Mouse (Mus musculus) gastrocnemius, postnatal 25 days (tissue): Measurements from ENCODE around the gene Nav2. TPM values are rescaled to one million over a fixed set of nuclear protein-coding genes. Genes with fewer than 3 reads are reported as not detected.

Experiments used
- DNase-seq: peaks from one replicate; pipeline ENCODE4 v3.0.0; 2022
- total RNA-seq, 2 experiments: library from RNA; stranded (reverse); gene quantifications; 1 replicate in 1 of 2; 2 replicates in 1 of 2; pipeline ENCODE4 v1.2.3; 2021

Nav2 gene
- total RNA-seq, 2 experiments from 2014 or later = 29.5 to 30.0 TPM

- DNase-seq = no peak
These were observed 343.9 kb downstream of the Nav2 start for GRCm38 (mm10) chr7:49252444-49252843.

GRCm38 (mm10) chr7:49252902-49253301 is 344.4 kb downstream of the Nav2 start:
- DNase-seq = no peak

DNA sequence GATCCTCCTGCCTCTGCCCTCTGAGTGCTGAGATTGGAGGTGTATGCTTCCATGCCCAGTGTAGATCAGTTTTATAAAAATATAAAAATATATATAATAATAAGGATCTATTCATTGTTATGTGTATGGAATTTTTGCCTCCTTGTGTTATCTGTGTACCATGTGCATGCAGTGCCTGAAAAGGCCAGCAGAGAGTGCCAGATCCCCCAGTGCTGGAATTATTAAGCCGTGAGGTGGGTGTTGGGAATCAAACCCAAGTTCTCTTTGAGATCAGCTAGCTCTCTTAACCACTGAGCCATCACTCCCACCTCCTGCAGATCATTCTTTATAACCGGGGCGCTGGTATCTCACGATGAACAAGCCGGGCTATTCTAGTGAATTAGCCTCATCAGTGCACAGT is 346.5 kb downstream of the Nav2 start:
- no peak for DNase-seq

- no peak for DNase-seq
These were observed 348.9 kb downstream of the Nav2 start for GRCm38 (mm10) chr7:49257234-49257906.

DNA sequence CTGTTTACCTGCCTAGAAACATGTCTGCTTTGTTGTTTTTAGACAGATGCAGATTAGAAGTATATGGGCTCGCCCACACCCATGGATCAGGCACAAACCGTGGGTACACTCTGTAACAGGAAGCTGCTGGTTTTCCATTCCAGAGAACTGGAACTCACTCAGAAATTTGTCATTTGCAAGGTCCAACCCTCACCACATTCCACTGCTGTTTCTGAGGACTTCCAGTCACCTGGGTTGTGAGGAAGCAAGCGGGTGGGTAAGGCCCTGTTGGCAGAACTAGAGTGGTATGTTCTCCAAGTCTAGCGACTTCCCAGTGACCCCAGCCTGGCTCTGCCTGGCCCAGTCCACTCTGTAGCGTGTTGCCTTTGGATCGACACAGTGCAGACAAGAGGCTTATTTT is 349.6 kb downstream of the Nav2 start:
- DNase-seq = peak; percentile 74

DNA sequence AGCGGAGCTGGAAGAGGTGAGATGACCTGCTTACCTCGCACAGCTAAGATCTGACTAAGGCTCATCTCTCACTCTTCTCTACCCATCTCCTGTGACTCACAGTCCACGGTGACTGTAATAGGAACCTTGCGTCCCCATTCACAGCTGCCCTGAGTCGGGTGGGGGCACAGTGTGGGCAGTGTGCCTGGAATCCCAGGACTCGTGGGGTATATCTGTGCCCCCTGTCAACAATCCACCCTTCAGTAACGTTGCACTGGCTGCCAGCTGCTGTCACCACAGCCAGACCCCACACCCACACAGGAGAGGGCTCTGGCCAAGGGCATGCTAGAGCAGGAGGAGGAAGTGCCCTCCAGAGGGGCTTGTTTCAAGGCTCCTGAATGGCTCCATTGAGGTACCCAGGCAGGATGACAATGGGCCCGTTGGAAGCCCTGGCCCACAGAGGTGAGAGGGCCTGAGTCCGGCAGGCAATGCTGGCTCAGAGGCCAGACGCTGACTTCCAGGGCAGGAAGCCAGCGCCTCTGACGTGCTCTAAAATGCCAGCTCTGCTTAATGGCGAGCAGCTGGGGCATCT is 353.5 kb downstream of the Nav2 start:
- peak; percentile 80 for DNase-seq

DNA sequence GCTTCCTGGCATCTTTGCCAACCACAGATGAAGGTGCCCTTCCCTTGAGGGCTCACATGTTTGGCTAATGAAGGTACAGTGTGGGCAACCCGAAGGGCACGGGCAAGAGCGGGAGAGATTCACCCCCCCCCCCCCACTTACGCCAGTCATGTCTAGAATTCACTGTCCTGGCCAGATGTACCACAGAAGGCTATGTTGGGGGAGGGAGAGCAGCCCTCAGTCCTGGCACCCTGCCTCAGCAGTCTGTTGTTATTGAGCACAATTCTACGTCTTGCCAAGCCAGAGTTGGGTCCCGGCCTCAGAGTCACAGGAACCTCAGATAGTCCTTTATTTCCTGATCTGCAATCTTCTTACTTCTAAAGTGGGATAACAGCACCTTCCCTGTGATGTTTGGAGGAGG is 357.9 kb downstream of the Nav2 start:
- DNase-seq = peak; percentile 56

GRCm38 (mm10) chr7:49267621-49268325 is 359.3 kb downstream of the Nav2 start:
- peak; percentile 43 for DNase-seq

GRCm38 (mm10) chr7:49268401-49268921 is 359.9 kb downstream of the Nav2 start:
- DNase-seq = no peak

DNA sequence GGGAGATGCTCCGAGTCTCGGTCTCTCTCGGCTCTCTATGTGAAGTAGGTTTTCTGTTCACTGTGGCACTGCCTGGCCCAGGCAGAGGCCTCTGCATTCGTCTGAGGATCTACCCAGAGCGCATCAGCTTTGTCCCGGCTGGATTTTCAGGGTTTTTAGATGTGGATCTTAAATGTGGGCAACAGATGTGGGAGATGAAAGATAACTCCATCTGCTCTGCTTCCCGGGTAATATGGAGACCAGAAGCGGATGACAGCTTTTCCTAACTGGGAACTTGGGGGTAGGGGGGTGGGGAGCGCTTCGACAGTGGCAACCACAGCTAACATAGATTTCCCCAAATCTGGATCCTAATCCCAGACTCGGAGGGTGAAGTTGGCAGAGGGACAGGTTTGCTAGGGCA is 362.3 kb downstream of the Nav2 start:
- DNase-seq = no peak

DNA sequence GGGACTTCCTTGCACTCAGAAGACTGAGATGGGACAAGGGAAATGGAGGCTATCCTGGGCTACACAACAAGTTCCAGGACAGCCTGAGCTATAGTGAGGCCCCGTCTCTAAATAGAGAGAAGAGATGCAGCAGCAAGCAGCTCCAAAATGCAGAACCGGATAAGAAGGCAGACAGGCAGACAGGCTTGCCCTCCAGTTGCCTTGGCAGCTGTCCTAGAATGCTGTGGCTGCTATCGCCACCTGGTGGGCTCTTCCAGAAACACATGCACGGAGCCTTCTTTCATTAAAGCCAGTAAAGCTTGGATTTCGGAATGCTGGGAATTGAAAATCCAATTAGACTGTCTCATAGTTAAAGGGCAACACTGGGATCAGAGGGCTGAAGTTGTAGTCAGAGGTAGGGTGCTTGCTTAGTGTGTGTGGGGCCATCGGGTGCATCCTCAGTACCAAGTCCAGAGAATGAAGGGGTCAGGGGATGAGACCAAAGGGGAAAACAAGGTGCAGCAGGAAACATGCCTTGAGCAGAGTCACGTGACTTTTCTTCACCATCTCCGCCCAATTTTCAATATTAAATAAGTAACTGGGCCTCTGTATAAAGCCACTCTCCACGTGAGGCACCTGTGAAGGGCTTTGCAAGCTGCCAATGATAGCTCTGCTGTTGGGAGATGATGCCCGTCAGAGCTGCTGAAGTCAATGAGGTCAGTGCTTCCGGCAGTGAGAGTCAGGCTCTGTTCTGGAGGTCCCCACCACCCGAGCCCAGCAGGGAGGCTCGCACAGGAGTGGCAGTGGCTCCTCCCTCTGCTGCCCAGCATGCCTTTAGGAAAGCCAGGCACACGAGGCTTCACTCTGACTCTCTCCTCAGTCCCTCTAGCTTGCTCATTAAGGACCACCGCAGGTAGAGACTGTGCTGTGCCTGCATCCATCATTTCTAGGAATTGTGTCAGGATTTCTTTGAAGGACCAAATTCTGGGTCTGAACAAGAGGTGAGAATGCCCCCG is 364.2 kb downstream of the Nav2 start:
- DNase-seq = peak; percentile 59

GRCm38 (mm10) chr7:49273907-49274656 is 365.6 kb downstream of the Nav2 start:
- no peak for DNase-seq

DNA sequence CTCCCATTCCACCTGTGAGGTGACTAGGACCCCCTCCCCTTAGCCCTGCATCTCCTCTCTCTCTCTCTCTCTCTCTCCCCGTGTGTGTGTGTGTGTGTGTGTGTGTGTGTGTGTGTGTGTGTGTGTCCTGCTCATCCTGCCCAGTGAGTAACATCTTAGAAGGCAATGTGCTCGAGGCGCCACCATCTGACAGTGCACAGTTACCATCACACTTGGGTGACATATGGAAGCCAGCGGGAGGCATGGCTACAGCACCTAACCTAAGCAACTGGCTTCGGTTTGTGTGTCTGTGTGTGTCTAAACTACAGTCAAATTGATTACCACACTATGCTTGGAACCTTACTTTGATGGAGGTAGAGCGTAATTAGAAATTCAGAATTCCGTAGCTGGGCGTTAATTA is 366.2 kb downstream of the Nav2 start:
- DNase-seq = no peak

DNA sequence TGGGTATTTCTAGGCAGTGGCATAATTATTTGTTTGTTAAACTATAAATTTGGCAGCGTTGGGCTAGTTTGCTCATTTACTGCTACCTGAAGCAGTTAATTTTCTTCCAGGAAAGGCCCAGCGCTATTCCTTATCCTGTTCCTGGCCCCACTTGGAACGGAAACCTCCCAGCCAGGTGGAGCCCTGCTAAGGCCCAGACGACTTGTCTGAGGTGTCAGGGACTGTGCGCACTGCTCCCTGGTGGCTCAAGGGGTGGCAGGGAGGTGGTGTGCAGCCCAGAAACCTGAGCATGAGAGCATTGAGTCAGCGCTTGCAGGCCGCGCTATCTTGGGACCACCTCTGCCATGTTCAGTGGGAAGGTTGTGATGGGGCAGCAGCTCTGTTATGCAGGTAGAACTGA is 367.6 kb downstream of the Nav2 start:
- no peak for DNase-seq

DNA sequence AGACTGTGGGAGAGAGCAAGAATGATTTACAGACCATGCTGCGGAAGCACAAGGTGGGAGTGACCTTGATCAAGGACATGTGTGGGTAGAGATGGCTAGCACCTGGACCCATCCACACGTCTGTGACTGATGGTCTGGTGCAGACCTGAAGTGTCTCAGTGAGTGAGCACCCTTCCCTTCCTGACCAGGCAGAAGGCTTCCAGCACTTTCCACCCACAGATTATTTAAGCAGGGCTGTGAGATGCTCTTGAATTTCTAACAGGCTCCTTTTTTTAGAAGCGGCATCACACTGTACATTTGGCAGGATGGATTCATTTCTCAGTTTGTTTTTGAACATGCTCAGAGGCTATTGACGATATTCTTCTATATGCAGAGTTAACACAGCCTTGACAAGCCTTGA is 369.2 kb downstream of the Nav2 start:
- DNase-seq = no peak

DNA sequence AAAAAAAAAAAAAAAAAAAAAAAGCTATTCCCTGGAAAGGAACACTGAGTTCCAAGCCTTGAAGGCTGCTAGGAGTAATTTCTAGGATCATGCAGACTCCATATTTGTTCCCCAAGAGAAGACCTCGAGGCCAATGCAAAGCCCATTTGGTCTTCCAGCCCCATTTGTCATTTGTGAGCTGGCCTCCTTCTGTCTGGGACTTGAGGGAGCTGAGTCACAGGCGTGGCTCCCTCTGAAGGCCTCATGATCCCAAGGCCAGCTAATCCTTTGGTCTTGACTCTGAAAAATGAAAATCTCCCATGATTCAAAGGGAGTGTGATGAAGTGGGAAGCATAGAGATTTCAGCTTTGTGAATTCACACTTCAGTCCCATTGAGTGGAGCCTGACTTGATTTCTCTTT is 370.0 kb downstream of the Nav2 start:
- DNase-seq = no peak

DNA sequence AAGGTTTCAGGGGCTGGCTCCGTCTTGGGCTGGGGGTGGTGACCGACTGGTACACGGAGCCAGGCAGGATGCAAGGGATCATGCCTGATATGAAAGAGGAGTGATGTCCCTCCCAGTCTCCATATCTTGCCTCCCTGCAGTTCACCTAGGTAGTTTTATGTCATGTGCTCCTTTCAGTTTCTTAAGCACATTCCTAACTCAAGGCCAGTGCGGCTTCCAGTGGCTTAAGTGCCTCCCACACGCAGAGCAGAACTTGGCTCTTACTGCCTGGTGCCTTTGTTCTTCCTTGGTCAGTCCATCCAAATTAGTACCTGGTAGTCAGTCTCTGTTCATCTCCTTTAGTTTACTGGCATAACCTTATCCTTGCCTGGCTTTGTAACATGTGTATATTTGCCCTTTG is 371.9 kb downstream of the Nav2 start:
- DNase-seq = no peak

DNA sequence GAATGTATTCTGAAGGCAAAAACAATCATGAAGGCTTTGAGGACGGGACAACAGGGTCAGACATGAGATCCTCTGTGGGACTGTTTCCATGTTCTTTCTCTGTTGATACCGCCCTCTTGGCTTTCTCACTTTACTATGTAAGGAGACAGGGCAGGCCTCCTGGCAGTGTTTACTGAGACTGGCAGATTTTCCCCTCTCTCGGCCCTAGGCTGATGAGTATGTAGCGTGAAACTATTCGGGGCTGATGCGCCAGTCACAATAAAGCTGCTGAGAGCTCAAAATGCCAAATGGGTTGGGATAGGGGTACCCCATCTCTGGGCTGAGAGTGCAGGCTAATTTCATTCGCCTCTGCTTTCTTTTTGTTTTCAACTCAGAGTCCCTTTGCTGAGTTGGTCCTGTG is 373.9 kb downstream of the Nav2 start:
- no peak for DNase-seq

- DNase-seq = no peak
These were observed 375.2 kb downstream of the Nav2 start for GRCm38 (mm10) chr7:49283507-49284361.

DNA sequence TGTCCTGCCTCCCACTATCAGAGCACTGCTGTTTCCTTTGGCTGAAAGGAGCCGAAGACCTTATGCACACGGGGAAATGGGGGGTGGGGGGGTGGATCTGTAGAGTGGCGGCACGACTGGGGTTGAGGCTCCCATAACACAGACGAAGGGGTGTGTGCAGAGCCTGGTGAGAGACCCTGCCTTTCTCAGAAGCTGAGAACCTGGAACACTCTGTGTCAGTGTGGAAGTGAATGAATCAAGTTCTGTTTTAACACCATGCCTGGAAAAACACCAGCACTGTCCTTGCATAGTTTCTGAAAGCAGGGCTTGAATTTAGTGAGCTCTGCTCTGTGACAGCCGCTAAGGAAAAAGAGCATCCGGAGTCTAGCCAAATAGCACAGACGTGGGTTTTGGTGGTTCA is 379.7 kb downstream of the Nav2 start:
- no peak for DNase-seq
